11 mouse cellular contexts compared by ENCODE assay signal in genomic region chr1:186413064-186413885, GRCm38 (mm10).
DNase-seq lines count a peak whose midpoint lies in the region; ATAC-seq and TF ChIP-seq lines count a peak whose summit lies in the region.
"Had no signal": no experiment of that assay in that cellular context is flagged by ENCODE, and none has a peak within 500 bp of the region (broad histone marks: within the 10 kb centered on the region; RNA-seq: fewer than 3 reads in every experiment).

No protein-coding gene starts in this region.

- 45% methylated on average over 21 of the region's 21 CpGs for WGBS in intestine, embryonic 14.5 days
- 63% methylated on average over 21 of the region's 21 CpGs for WGBS in intestine, postnatal 0 days
- WGBS in embryonic facial prominence, embryonic 14.5 days = 20% methylated on average over 18 of the region's 21 CpGs
- 86% methylated on average over 21 of the region's 21 CpGs for WGBS in thymus, adult 2 months

- no peak for TF ChIP-seq POLR2A in thymus, adult 2 months (IDR thresholded peaks at IDR 0.05; ENCODE audit: control insufficient read depth, extremely low read depth, insufficient read depth, low read length, poor library complexity)

- no peak for ATAC-seq in intestine, embryonic 14.5 days (replicated peaks; ENCODE audit: low FRiP score, low TSS enrichment, low read depth)
- no peak for ATAC-seq in intestine, postnatal 0 days
- peak; percentile 58 for ATAC-seq in embryonic facial prominence, embryonic 14.5 days (ENCODE audit: low read depth)

- no peak for TF ChIP-seq CTCF in intestine, postnatal 0 days (IDR thresholded peaks at IDR 0.05; ENCODE audit: low read depth)
- TF ChIP-seq CTCF in thymus, adult 2 months (IDR thresholded peaks at IDR 0.05; ENCODE audit: borderline replicate concordance, control insufficient read depth, extremely low read depth, insufficient read depth, low read length, poor library complexity) = no peak

- H3K9ac ChIP-seq in intestine, embryonic 14.5 days (ENCODE audit: low read length) = no peak overlapping the region
- no peak overlapping the region for H3K9ac ChIP-seq in intestine, postnatal 0 days (ENCODE audit: low read depth, low read length)
- no peak overlapping the region for H3K9ac ChIP-seq in embryonic facial prominence, embryonic 14.5 days (ENCODE audit: low read depth, low read length)
- H3K9ac ChIP-seq: heart, embryonic 13.5 days; midbrain, embryonic 12.5 days had no signal

- H3K9me3 ChIP-seq in intestine, embryonic 14.5 days (ENCODE audit: control insufficient read depth, low read length) = no peaks in the 10 kb centered on the region
- H3K9me3 ChIP-seq in intestine, postnatal 0 days (ENCODE audit: control insufficient read depth) = no peaks in the 10 kb centered on the region
- H3K9me3 ChIP-seq in embryonic facial prominence, embryonic 14.5 days (ENCODE audit: control insufficient read depth, low read length) = no peaks in the 10 kb centered on the region
- H3K9me3 ChIP-seq: midbrain, embryonic 12.5 days had no signal

- H3K27ac ChIP-seq in intestine, embryonic 14.5 days (ENCODE audit: low read depth) = 0 out of 2 replicates have a peak overlapping the region, but pooled peaks have one; percentile 33
- H3K27ac ChIP-seq in intestine, postnatal 0 days (ENCODE audit: low read depth, low read length) = no peak overlapping the region
- H3K27ac ChIP-seq in embryonic facial prominence, embryonic 14.5 days (replicated peaks; ENCODE audit: low read depth, low read length) = peak overlapping the region; percentile 78
- H3K27ac ChIP-seq in thymus, adult 2 months (ENCODE audit: control insufficient read depth, insufficient read depth, low read length) = no peak overlapping the region
- H3K27ac ChIP-seq: heart, embryonic 13.5 days; midbrain, embryonic 12.5 days had no signal

- no peak for DNase-seq in intestine, embryonic 14.5 days (ENCODE audit: low spot score)
- peak; percentile 48 for DNase-seq in brain, adult 2 months (ENCODE audit: low read depth, low spot score)
- DNase-seq in embryonic facial prominence, embryonic 14.5 days (ENCODE audit: low spot score) = peak; percentile 84
- peak; percentile 25 to 36 for DNase-seq in layer of hippocampus, postnatal 10 days (ENCODE audit: low spot score in 2 of 2)
- DNase-seq in thymus, adult 2 months = no peak
- no peak for DNase-seq in testis, postnatal 10 days (ENCODE audit: low spot score)
- no peak for DNase-seq in thymus, postnatal 10 days (ENCODE audit: low spot score in 2 of 2)

- H3K4me3 ChIP-seq in intestine, embryonic 14.5 days (ENCODE audit: low read depth, low read length) = no peak overlapping the region
- H3K4me3 ChIP-seq in intestine, postnatal 0 days (ENCODE audit: low read depth, low read length) = no peak overlapping the region
- H3K4me3 ChIP-seq in embryonic facial prominence, embryonic 14.5 days (ENCODE audit: low read depth, low read length) = no peak overlapping the region
- H3K4me3 ChIP-seq in thymus, adult 2 months (ENCODE audit: control insufficient read depth, insufficient read depth, low read length) = no peak overlapping the region
- H3K4me3 ChIP-seq: heart, embryonic 13.5 days; midbrain, embryonic 12.5 days had no signal

- no peaks in the 10 kb centered on the region for H3K36me3 ChIP-seq in intestine, embryonic 14.5 days (ENCODE audit: control insufficient read depth, insufficient read depth, low read length)
- H3K36me3 ChIP-seq in intestine, postnatal 0 days (ENCODE audit: control insufficient read depth, insufficient read depth) = no peaks in the 10 kb centered on the region
- no peaks in the 10 kb centered on the region for H3K36me3 ChIP-seq in embryonic facial prominence, embryonic 14.5 days (ENCODE audit: control insufficient read depth, insufficient read depth, low read length)
- no peaks in the 10 kb centered on the region for H3K36me3 ChIP-seq in thymus, adult 2 months (ENCODE audit: control insufficient read depth, insufficient read depth, low read length)
- H3K36me3 ChIP-seq: G1E; heart, embryonic 13.5 days; midbrain, embryonic 12.5 days had no signal

- H3K4me2 ChIP-seq in intestine, embryonic 14.5 days (ENCODE audit: low read length) = 0 out of 2 replicates have a peak overlapping the region, but pooled peaks have one; percentile 0
- no peak overlapping the region; the same call in 1 of the 2 replicates for H3K4me2 ChIP-seq in intestine, postnatal 0 days (replicated peaks; ENCODE audit: low read depth)
- peak overlapping the region; percentile 35 for H3K4me2 ChIP-seq in embryonic facial prominence, embryonic 14.5 days (ENCODE audit: low read depth, low read length)
- H3K4me2 ChIP-seq: heart, embryonic 13.5 days; midbrain, embryonic 12.5 days had no signal

- H3K27me3 ChIP-seq in intestine, embryonic 14.5 days (replicated peaks; ENCODE audit: control insufficient read depth, insufficient read depth, low read length) = no peaks in the 10 kb centered on the region
- H3K27me3 ChIP-seq in intestine, postnatal 0 days (replicated peaks; ENCODE audit: control insufficient read depth, insufficient read depth, low read length) = no peaks in the 10 kb centered on the region
- H3K27me3 ChIP-seq in embryonic facial prominence, embryonic 14.5 days (replicated peaks; ENCODE audit: control insufficient read depth, insufficient read depth, low read length) = no peaks in the 10 kb centered on the region
- H3K27me3 ChIP-seq in thymus, adult 2 months (ENCODE audit: control insufficient read depth, insufficient read depth, low read length) = no peaks in the 10 kb centered on the region
- H3K27me3 ChIP-seq: heart, embryonic 13.5 days; midbrain, embryonic 12.5 days had no signal

- H3K4me1 ChIP-seq in intestine, embryonic 14.5 days (replicated peaks; ENCODE audit: control insufficient read depth, insufficient read depth, low read length) = peaks cover 23% of the 10 kb centered on the region; the same call in 1 of the 2 replicates
- no peaks in the 10 kb centered on the region; the same call in 1 of the 2 replicates for H3K4me1 ChIP-seq in intestine, postnatal 0 days (replicated peaks; ENCODE audit: control insufficient read depth, insufficient read depth, low read length)
- H3K4me1 ChIP-seq in embryonic facial prominence, embryonic 14.5 days (ENCODE audit: control insufficient read depth, insufficient read depth, low read length) = peaks cover 38% of the 10 kb centered on the region
- H3K4me1 ChIP-seq in thymus, adult 2 months (replicated peaks; ENCODE audit: control insufficient read depth, insufficient read depth, low read length) = no peaks in the 10 kb centered on the region

Comparison
In these comparisons a context has a peak if more than half of its experiments do, and no peak if none do; other contexts are left out.
1. H3K27ac ChIP-seq: peak in intestine, embryonic 14.5 days (single experiment) and embryonic facial prominence, embryonic 14.5 days (single experiment); none in intestine, postnatal 0 days (single experiment) and thymus, adult 2 months (single experiment).
2. DNase-seq: peak in brain, adult 2 months (single experiment), embryonic facial prominence, embryonic 14.5 days (single experiment) and layer of hippocampus, postnatal 10 days (2 of 2); none in intestine, embryonic 14.5 days (single experiment), thymus, adult 2 months (single experiment), testis, postnatal 10 days (single experiment) and thymus, postnatal 10 days (0 of 2).